Mouse (Mus musculus) heart, postnatal 0 days (tissue): ENCODE results near the gene Ccl25.

ENCODE experiments used
- CTCF ChIP-seq: IDR thresholded peaks from 2 replicates; pipeline ENCODE4 v1.5.1; 2016; ENCODE audit warnings: antibody characterized with exemption, control low read depth, low read depth
- EP300 ChIP-seq: IDR thresholded peaks from 2 replicates; pipeline ENCODE4 v1.6.1; 2016; ENCODE audit warnings: antibody characterized with exemption, low read depth

- TF ChIP-seq CTCF = no peak
- no peak for TF ChIP-seq EP300
Observed at GRCm38 (mm10) chr8:4312104-4312503, 12.9 kb upstream of the Ccl25 start.
